Mouse (Mus musculus) fat pad, adult 2 months (tissue): ENCODE results near the gene Srgap2.

Experiments
- DNase-seq: peaks from one replicate; pipeline ENCODE4 v3.0.0-alpha.2; 2011; ENCODE audit warnings: low read depth, low spot score; ENCODE audit errors: extremely low read depth

Srgap2 gene

DNA sequence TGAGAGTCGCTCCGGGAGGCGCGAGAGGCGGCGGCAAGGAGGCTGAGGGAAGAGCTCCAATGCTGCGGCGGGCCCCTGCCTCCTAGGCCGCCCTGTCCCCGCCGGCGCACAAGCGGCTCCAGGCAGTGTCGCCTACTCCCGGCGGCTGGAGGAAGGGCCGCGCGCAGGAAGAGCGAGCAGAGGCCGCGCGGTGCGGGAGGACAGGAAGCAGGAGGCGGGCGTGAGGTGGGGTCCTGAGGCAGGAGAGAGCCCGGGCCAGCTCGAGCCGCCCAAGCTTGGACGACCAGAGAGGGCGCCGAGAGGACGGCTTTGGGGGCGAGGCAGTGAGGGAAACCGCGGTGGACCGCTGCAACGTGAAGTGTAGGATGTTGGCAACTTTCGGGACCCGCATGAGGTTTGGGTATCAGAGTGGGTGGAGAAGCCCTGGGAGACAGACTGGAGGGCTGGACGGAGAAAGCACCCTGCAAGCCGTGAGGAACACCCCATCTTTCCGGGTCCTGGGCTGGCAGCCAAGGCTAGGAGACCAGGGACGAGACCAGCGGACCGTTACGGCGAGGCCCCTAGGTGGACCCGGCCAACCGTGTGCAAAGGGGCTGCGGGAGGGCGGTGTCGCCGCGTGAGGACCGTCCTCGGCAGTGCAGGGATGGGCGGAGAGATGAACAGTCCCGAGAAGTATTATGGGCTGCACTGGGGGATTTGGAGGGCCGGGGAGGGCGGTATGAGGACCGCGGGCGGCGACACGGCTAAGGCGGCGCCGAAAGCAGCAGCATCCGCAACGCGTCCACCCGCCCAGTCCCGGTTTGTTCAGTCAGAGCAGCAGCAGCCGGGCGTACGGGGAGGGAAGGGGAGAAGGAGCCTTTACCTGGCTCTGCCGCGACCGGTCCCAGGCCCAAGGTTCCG, 531 bp downstream of the Srgap2 start:
- no peak for DNase-seq

DNA sequence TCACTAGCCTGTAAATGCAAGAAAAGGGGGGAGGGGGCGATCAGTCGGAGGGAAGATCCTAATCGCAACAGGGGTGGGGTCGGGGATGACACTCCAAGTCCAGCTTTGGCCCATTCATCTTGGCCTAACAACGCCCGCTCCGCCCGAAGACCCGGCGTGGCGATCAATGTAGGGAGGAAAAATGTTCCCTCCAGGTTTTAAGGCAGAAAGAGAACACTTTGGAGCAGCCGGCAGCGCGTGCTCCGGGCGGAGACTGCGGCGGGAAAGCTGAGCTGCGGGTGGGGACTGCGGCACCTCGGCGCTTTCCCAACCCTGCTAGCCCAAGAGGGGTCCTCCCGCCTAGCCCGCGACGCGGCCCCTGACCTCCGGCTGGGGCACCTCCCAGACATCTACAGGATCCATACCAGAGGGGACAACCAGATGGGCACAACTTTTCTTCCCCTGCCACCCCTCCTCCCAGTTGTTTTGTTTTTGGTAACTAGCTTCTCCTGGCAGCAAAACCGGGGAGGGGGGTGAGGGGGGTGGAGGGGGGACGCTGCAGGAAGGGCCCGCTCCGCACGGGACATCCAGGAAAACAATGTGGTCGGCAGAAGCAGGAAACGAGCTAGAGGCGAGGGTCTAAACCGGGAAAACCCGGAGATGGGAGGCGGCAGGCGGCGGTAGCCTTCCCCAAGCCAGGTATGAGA, 1.4 kb downstream of the Srgap2 start:
- DNase-seq = no peak

GRCm38 (mm10) chr1:131525101-131525585, 2.0 kb downstream of the Srgap2 start:
- DNase-seq = no peak

DNA sequence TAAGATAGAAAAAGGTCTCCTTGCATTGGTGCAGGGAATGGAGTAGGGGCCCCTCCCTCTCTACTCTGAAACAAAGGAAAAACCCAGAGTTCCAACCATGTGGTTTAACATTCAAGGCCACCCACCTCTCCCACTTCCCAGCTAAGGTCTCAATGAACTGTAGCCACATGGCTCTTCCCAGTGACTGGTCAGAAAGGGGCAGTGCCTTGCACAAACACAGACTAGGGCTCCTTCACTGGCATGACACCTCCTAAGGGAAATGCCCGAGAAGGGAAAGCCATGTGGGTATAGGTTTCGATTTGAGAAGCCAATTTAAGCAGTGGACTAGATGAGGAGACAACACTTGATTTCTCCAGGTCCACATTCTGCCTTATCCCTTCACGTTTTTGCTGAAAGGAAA, 3.4 kb downstream of the Srgap2 start:
- no peak for DNase-seq

GRCm38 (mm10) chr1:131516588-131516987, 10.6 kb downstream of the Srgap2 start:
- DNase-seq = no peak

DNA sequence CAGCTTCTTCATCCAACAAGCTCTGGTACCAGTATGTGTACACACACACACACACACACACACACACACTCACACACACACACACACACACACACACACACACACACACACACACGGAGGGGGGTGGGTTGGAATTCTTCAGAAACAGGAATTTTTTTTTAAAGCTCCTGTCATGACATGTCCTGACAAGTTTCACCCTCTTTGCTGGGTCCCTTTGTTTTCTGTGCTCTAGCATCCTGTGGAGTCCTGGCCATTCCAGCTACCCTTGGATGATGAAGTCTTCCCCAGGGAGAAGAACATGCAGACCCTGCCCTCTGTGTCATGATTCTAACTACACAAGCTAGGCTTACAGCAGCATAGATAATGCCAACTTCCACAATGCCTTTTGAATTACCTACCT, 13.0 kb downstream of the Srgap2 start:
- DNase-seq = no peak

DNA sequence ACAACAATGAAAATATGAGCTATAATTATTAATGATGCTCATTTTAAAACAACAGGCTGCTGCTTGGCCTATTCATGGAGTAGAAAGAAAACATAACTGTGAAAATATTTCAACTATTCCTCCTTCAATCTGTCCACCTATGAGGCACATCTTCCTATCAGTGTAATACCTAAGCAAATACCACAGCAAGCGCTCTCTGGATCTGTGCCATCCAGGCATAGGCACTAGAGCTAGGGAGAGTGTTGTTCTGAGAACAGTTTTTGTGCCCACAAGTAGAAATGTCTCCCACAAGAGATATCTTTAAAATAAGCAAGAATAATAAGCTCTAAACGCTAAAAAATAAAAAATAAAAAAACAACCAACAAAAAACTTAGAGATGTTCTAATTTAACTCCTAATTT, 14.0 kb downstream of the Srgap2 start:
- DNase-seq = no peak

GRCm38 (mm10) chr1:131511661-131512500, 15.3 kb downstream of the Srgap2 start:
- no peak for DNase-seq

GRCm38 (mm10) chr1:131511131-131511530, 16.0 kb downstream of the Srgap2 start:
- no peak for DNase-seq

GRCm38 (mm10) chr1:131501681-131502080, 25.5 kb downstream of the Srgap2 start:
- DNase-seq = no peak

GRCm38 (mm10) chr1:131498231-131498630, 28.9 kb downstream of the Srgap2 start:
- no peak for DNase-seq

DNA sequence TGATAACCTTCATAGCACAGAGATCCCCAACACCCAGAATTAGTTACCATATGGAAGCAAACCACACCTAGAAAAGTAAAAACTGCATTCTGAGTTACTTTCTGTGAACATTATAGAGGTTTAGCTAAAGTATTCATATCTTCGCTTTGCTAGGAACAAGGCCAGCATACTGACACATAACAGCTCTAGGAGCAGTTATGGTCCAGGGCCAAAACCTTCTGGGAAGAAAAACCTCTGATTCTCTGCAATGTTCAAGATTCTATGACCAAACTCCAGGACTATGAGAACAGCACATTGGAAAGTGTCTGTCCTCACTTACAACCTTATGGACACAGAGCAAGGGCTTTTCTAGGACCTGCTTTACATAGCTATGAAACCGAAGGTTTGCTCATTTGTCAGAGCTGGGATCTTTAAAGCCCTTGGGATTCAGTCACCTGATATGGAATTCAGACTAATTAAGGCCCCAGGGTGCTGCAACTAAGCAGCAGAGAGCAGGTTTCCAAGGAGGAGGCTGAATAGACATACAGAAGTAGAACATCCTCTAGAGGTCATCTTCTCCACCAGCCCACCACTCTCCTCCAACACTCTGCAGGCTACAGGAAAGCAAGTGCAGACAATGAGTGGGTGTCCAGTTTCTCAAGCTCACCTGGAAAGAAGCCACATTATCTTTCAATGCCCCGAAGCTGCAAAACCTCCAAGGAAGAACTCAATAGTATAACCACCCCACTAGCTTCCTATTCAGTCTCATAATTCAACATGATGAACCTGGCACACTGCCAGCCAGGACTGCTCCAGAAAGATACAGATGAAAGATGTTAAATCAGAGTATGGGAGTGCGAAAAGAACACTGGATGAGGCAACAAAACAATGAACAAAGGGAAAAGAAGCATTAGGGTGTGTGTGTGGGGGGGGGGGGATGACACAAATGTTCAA, 32.9 kb downstream of the Srgap2 start:
- DNase-seq = no peak

DNA sequence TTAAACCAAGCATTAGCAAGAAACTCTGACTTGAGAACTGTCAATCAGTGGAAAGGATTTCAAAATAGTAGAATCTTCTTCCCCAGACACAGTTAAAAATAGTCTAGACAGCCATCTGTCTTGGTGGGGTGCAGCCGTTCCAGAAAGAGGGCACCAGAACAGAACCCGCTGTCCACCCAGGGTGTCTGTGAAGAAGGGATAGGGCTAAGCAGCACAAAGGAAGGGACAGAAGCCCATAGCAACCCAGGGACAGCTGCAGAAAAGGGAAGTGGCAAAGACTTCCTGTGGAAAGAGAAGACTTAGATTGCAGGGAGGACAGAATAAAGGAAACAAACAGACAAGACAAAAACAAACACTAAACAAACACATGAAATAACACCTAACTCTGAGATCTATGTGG, 34.8 kb downstream of the Srgap2 start:
- DNase-seq = no peak

DNA sequence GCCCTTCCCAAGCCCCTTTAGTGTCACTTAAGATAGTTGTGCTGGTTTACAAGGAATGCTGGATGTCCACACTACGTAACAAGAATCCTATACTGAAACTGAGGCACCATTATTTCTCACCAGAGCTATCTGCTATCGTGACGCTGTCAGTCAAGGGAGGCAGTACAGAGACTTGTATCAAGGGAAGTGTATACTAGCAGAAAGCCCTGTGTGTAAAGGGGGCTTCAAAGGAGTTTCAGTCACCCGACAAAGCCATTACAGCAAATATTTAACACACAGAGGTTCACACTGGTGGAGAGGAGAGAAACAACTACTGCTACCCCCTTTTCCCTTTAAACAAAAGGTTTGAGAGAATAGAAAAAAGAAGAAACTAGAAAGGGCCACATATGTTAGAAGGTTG, 35.6 kb downstream of the Srgap2 start:
- DNase-seq = no peak

DNA sequence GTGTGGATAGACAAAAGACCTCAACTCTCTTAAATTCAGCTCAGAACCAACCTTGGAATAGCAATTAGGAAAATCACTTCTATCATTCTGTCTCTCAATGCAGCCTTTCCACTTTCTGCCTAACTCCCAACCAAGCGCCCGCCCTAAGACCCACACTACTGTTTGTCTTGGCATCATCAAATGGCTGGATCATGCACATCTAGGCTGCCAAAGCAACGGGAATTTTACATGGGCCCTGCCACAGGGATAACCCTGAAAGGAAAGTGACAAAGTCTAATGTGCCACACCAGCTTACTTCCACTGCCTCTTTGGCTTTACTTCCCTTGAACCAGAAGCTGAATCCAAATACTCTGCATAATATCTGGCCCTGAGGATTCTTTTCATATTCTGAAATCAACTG, 37.8 kb downstream of the Srgap2 start:
- DNase-seq = no peak

- no peak for DNase-seq
These were observed 40.9 kb downstream of the Srgap2 start for GRCm38 (mm10) chr1:131486094-131486850.

GRCm38 (mm10) chr1:131482242-131482641, 44.9 kb downstream of the Srgap2 start:
- DNase-seq = no peak

GRCm38 (mm10) chr1:131481391-131481790, 45.8 kb downstream of the Srgap2 start:
- no peak for DNase-seq

- no peak for DNase-seq
These were observed 48.3 kb downstream of the Srgap2 start for GRCm38 (mm10) chr1:131478770-131479305.
